Mouse (Mus musculus) right cerebral cortex, postnatal 14 days (tissue): ENCODE results near the gene Ap3b1.
"Not testable (repeated sequence)": the region's sequence is repeated elsewhere in the genome, so short reads cannot be mapped to it uniquely, and the experiment has no call there.

Experiments used
- DNase-seq: peaks from one replicate; pipeline ENCODE4 v3.0.0; 2022

The Ap3b1 gene

DNA sequence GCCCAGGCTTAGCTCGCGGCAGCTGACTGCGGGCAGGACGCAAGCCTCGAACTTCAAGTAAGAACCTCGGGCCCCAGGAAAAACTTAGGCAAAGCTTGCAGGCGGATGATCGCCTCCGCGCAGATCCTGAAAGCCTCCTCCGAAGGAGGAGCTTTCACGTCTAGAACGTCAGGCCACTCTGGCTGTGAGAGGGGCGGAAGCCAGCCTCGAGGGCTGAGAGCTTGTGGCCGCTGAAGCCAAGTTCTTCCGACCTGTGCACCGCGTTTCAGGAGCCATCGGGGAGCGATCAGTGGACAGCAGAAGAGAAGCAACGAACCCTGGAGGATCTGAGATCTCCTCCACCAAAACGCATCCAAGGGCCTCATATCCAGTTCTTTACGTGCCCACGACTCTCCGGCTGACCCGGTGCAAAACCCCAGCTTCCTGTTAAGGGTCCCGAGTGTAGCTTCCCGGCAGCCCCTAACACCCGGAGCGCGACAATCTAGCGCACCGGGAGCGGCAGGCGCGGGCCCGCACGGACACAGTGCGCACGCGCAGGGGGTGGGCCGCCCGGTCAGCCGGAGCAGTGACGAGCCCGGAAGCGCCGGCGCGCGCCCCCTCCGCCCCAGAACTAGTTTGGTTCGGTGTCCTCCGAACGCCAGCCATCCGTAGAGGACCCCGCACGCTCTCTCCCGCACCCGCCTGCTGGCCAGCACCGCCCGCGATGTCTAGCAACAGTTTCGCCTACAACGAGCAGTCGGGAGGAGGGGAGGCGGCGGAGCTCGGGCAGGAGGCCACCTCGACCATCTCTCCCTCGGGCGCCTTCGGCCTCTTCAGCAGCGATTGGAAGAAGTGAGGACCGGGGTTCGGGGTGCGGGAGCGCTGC is at the start of gene Ap3b1:
TSS of gene Ap3b1 (plus strand) at position 560 of the 865 bp plus-strand sequence.
- peak; percentile 92 for DNase-seq

DNA sequence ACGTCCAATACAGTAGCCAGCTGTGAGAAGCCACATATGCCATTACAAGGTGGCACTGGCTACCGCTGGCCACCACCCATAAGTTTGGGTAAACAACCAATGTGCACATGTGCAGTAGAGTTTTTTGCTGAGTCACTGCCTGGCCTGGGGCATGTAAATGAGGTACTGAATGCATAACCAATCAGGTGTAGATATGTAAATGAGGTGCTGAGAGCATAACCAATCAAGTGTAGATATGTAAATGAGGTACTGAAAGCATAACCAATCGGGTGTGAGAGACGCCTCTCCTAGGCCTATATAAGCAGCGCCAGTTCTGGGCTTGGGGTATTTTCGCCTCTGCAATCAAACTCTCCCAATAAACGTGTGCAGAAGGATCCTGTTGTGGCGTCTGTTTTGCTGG is 45.9 kb upstream of the Ap3b1 start:
- not testable (repeated sequence) for DNase-seq

DNA sequence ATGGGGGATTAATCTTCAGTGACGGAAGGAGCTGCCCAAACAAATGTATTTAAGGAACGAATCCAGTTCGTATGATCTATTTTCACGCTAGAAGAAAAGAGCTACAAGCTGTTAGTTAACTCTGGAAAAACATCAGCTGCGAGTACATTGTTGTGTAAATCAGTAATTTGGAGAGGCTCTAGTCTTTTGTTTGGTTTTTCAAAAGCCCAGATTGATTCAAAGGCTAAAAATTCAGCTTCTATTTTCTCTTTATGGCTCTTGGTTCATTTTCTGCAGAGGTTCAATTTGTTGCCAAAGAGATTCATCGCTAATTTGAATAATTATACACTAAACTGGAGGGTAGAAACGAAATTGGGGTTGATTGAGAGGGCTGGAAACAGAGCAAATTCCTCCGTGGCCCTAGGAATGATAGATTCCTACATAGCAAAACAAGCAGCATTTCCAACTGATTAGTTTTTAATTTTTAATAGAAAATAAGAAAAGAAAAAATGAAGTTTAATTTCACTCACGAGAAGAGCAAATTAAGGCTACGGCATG is 41.7 kb upstream of the Ap3b1 start:
- no peak for DNase-seq

DNA sequence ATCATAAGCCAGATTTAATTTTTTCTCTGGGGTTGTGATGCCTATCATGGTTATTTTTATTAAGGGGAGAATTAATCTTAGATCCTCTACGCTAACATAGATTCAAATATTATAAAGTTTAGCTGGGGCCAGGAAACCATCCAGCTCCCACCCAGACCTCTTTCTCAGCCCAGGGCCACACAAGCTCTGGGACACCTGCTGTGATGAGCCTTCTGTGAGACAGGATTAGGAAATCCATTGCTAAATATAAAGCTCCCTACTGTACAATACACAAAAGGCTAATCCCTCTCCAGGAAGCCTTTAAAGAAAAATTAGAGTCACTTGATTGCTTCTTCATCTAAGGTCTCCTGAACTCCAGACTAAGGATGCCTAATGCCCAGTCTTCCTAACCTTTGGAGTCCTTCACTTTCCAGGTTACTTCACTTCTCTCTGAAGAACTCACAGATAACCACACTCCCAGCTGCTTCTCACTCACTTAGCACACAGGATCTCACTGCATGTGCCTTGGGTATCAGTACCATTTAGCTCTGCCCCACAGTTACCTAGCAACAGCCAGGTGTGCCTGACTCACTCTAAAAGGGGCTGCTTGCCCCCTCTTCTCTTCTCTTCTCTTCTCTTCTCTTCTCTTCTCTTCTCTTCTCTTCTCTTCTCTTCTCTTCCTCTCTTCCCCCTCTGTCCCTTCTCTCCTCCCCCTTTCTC is 37.5 kb upstream of the Ap3b1 start:
- DNase-seq = no peak

DNA sequence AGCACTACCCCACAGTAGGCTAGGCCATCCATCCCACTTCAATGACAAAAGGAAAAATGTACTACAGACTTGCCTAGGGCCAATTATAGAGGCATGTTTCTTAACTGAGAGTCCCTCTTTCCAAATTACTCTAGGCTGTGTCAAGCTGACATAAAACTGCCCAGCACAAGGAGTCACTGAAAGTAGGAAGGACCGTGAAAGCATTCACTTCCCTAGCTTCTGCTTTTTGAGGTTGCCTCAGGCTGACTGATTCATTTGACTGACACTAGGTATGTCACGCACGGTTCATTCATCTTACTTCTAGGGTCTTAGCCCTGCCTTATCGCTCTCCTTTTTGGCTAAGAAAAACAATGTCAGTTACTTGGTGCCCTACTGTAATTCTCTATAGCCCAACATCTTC is 36.3 kb upstream of the Ap3b1 start:
- DNase-seq = no peak

DNA sequence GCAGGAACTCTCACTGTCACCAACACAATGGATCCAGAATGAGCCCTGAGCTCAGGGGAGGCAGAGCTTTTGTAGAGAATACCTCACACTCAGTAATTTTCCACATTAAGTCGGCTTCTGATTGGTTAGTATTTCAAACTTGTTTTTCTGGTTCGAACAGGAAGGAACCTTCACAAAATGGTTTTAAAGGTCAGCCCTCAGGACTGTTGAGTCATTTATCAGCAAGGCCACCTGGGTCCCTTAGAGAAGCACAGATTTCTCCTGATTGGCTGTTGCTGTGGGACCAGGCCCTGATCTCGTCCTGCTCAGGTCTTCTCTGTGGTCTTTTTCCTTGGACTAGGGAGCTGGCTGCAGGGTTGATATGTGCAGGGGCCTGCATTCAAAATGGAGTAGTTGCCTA is 30.7 kb upstream of the Ap3b1 start:
- no peak for DNase-seq

DNA sequence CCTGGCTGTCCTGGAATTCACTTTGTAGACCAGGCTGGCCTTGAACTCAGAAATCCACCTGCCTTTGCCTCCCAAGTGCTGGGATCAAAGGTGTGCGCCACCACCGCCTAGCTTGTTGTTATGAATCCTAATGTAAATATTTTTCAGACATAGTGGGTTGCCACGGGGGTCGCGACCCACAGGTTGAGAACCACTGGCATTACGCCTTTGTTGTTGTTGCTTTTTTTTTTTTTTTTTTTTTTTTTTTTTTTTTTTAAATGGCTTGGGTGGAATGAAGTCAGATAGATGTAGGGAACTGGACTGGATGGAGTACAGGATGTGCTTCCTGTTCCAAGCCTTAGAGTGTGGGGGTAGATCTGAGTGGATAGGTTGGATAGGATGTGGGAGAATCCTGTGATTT is 29.8 kb upstream of the Ap3b1 start:
- not testable (repeated sequence) for DNase-seq

DNA sequence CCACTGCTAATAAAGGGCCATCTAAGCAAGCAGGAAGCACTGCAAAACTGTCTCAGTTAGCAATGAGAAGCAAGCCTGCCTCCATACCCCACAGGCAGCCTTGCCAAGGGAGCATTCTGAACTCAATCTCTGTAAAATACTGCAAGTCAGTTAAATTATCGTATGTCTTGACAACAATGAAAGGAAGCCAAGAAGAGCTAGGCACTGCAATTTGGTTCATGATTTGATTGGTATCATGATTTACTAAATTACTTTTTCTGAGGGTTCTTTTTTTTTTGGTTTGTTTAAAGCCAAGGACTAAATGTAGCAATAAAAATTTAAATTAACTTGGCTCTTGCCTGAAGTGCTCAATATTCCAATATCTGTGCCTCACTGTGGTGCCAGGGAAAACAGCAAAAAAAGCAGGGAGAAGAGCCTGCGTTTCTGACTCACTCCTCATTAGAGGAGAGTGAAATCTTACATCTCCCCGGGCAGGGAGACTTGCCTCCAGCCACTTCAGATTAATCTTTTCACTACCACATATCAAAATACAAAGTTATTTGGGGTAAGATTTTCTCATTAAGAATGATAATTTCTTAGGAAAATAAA is 28.3 kb upstream of the Ap3b1 start:
- DNase-seq = no peak

DNA sequence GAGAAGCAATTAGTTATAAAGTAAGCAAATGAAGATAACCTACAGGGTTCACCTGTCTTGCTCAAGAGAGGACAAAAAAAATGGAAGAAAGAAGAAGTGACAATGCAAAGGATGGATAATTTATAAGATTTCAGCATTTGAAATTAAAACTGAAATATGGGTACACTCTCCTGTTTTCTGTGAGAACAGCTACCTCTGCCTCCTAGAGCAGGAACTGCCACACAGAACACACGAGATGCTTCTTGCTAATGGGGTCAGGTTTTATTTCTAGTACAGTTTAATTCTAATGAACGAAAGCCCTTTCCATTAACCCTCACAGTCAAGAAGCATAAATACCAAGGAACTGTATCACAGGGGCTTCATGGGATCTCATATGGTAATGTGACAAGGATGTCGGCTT is 20.4 kb upstream of the Ap3b1 start:
- no peak for DNase-seq

DNA sequence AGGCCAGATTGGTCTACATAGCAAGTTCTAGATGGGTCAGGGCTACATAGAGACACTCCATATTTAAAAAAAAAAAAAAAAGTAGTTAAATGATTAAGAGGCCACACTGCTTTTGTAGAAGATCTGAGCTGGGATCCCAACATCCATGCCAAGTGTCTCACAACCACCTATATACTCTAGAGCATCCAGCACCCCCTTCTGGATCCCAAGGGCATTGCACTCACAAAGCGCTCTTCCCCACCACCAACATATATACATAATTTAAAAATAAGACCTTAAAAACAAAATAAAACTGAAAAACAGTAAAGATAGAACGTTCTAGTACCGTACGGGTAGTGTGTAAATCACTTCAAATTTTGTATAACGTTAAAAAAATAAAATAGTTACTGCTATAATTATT is 15.6 kb upstream of the Ap3b1 start:
- no peak for DNase-seq

DNA sequence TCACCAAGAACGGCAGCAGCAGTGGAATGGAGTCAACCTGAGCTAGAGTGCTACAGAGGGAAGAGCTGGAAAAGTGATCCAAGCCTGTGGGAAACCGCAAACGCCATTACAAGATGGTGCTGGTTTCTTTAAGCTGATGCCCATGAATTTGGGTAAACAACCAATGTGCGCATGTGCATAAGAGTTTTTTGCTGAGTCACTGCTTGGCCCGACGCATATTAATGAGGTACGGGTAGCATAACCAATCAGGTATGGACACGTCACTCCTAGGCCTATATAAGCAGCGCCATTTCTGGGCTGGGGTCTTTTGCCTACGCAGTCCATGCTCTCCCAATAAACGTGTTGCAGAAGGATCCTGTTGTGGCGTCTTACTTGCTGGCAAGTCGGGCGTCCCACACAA is 14.2 kb upstream of the Ap3b1 start:
- DNase-seq = not testable (repeated sequence)

DNA sequence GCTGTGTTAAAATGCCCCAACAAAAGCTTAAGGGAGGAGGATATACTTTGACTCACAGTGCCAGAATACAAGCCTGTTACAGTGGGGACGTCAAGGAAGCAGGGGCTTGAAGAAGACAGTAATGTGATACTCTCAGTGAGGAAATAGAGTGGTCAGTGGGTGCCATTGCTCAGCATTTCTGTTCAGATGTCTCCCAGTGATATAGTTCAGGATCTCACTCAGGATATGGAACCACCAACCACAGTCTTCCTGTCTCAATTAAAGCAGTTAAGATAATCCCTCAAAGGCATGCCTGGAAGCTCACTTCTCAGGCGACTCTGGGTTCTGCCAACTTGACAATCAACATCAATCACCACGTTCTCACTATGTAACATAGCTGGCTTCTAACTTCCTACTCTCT is 4.2 kb upstream of the Ap3b1 start:
- no peak for DNase-seq

DNA sequence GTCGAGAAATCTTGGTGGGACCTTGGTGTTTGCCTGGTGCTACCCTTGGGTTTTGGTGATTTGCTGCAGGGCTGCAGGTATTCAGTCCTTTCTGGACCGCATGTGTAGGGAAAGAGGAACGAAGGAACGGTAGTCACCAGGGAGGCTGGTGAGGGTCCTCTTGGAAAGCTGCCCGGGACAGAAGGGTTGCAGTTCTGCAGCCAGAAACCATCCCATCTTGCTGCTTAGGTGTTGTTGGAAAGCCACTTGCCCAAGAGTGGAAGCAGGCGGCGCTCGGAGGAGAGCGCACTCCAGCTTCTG is 709 bp upstream of the Ap3b1 start:
- no peak for DNase-seq

DNA sequence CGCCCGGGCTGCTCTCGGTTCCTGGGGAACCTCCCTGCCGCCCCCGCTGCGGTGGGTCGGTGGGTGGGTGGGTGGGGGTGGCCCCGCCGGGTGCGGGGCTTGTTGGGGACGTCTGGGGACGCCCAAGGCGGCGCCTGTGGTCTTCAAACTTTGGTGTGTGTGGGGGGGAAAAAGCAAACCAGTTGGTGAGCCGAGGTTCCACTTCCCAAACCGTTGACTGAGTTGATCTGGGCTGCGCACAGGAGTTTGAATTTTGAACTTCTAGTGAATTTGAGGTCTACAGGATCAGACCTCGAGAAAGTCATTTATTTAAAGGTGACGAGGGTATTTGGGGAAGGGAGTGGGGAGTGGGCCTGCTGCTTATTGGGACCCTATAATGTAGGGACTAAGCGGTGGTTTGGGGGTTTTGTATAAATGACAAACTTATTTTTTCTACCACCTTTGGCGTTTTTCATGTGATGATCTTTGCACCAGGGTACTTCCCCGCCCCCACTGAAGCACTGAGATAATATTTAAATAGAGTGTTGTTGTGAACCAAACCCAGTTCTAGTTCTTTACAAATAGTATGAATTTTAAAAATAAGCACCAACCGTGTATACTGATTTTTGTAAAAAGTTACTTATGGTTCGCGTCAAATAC is 641 bp downstream of the Ap3b1 start:
- DNase-seq = no peak

DNA sequence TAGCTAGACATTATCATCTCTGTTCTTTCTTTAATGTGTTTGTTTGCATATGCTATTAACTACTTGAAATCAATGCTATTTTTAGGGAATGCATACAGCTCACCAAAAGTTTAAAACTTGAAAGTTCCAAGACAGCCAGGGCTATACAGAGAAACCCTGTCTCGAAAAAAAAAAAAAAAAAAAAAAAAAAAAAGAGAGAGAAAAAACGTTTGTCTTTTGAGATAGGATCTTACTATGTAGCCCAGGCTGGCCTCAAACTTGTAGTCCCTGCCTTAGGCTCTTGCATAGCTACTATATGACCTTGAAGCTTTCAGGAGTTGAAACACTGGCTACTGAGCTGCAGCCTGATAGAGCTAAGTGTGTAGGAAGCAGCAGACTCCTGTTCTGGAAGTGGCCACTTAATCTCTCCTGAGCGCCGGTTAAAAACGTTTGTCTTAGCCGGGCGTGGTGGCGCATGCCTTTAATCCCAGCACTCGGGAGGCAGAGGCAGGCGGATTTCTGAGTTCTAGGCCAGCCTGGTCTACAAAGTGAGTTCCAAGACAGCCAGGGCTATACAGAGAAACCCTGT is 2.3 kb downstream of the Ap3b1 start:
- DNase-seq = not testable (repeated sequence)

DNA sequence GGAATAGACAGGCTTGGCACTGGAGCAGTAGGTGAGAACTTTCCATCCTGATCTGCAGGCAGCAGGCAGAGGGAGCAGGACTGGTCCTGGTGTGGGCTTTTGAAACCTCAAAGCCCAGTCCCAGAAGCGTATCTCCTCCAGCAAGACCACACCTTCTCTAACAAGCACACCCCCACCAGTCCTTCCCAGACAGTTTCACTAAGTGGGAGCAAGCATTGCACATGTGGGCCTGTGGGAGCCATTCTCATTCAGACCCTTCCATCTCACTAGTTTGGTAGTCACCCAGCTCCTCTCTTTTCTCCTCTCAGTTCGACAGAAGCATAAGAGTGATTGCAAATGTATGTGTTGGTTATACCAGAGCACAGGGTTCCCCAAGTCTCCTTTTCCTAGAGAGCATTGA is 5.6 kb downstream of the Ap3b1 start:
- no peak for DNase-seq

DNA sequence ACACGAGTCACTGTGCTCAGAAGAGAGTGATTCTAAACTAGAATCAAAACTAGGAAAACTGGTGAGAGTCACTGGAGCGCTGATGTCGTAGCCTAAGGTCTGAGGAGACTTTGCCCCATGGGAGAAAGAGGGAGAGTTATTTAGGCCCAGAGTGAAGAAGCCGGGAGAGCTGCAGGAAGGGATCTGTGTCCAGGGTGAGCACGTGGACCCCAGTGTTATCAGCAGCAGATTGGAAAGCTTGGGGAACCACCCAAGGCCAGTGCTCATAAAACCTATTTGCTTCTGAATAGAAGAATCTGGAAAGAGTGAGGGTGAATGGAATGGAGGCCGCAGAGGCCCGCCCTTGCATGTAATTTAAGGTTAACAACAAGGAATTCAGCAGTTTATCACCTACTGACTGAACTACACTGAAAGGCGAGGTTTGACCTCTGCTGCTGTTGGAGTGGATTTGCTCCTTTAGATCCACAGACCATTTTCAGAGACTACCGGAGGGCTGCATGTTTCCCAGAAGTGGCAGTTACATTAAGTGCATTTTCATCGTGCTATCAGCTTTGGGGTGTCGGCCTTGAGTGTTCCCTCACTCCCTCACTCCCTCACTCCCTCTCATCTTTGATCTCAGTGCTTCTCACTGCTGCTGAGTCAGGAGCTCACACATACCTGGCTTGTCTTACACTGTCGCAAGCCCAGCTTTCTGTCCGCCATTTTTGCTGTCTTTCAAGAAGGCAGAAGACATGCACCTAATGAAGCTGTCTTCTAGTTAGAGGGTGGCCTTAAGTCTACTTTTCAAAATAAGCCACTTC is 6.5 kb downstream of the Ap3b1 start:
- no peak for DNase-seq

DNA sequence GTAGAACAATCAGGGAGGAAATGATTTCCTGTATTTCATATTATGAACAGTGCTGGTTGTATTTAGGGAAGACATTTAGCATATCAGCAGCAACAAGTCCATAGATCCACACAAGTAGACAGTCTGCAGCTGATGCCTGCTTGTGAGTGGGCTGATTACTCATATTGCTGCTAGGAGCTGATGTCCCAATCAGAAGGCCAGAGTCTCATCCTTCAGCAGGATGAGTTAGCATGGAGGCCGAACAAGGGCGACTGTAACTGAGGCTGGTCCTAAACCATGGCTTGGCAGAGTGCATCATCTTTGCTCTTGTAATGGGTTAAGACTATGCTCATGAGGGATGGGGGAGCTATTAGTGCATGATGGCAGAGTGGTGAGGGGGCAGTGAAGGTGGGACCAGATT is 9.1 kb downstream of the Ap3b1 start:
- no peak for DNase-seq

DNA sequence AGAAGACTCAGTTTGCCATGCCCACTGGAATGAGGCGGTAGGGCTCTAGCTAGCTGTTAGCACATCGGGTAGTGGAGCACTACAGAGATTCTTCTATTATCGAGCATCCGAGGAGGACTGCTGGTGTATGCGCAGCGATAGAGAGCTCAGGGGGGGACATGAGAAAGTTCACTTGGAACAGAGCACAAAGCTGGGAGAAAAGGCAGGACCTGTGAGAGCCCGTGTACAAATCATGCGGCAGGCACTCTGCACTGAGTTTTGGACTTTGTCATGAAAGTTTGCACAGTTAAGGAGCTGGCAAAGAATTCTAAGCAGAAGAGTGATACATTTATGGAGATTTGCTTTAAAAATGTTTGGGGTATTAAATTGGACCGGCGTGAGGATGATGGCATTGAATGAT is 11.8 kb downstream of the Ap3b1 start:
- DNase-seq = no peak

DNA sequence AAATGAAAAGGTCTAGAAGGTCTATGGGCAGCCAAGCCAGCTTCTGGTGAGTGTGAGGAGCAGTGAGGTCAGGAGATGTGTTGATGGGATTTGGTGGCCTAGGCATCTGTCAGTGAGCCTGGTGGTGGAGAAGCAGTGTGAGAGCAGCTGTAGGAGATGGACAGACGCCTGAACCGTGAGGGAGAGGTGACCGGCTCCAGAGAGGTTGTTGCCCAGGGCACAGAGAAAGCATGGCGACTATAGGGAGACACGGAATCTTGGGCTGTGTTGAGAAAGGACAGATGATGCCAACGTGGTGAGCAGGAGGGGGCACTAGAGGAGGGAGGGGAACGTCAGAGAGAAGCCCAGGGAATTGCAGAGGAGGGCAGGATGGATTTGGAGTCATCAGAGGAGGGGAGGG is 13.3 kb downstream of the Ap3b1 start:
- no peak for DNase-seq

DNA sequence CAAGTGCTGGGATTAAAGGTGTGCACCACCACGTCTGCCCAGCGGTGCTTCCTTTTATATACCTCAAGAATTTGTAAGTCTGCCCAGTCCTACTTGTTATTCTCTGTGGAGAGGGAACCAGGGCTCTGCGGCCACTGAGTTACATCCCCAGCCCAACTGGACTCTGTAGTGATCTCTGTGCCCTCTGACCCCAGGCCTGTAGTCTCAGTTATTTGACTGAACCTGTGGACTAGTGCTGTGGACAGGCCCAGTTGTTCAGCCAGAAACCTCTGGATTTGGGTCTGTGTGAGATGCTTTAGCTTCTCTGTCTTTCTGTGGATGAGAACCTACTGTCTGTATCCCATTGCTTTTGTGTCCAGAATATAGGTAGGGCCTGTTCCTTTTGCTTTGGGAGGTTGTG is 15.4 kb downstream of the Ap3b1 start:
- no peak for DNase-seq
